Mouse (Mus musculus) neural tube, embryonic 13.5 days (tissue): Measurements from ENCODE around the gene Grm7. TPM values are rescaled to one million over a fixed set of nuclear protein-coding genes. Genes with fewer than 3 reads are reported as not detected.

Source experiments
- ATAC-seq: fragments of 200-750 bp; cut with Nextera tagmentation; 2 replicates; pipeline ENCODE4 v1.8.0; 2017; ENCODE audit warnings: low read depth, mild to moderate bottlenecking, moderate TSS enrichment, moderate library complexity
- H3K27ac ChIP-seq: fragments of 300-500 bp; sonication (generic); replicated peaks from 2 replicates; pipeline ENCODE4 v1.5.1; 2015; ENCODE audit warnings: moderate library complexity, mild to moderate bottlenecking, inconsistent platforms
- H3K27me3 ChIP-seq: fragments of 300-500 bp; sonication (generic); 2 replicates; pipeline ENCODE4 v1.6.1; 2015; ENCODE audit warnings: mild to moderate bottlenecking, inconsistent platforms
- H3K36me3 ChIP-seq: fragments of 300-500 bp; sonication (generic); 2 replicates; pipeline ENCODE4 v1.6.1; 2015; ENCODE audit warnings: mild to moderate bottlenecking, inconsistent platforms
- H3K4me1 ChIP-seq: fragments of 300-500 bp; sonication (generic); replicated peaks from 2 replicates; pipeline ENCODE4 v1.6.1; 2015; ENCODE audit warnings: inconsistent platforms
- H3K4me2 ChIP-seq: fragments of 300-500 bp; sonication (generic); 2 replicates; pipeline ENCODE4 v1.6.1; 2015; ENCODE audit warnings: inconsistent platforms, mild to moderate bottlenecking, moderate library complexity
- H3K4me3 ChIP-seq: fragments of 300-500 bp; sonication (generic); 2 replicates; pipeline ENCODE4 v1.5.1; 2015; ENCODE audit warnings: mild to moderate bottlenecking, inconsistent platforms
- H3K9ac ChIP-seq: fragments of 300-500 bp; sonication (generic); 2 replicates; pipeline ENCODE4 v1.6.1; 2015; ENCODE audit warnings: moderate library complexity, mild to moderate bottlenecking, inconsistent platforms
- H3K9me3 ChIP-seq: fragments of 300-500 bp; sonication (generic); 2 replicates; pipeline ENCODE4 v1.6.1; 2016; ENCODE audit warnings: inconsistent platforms
- WGBS: fragments of 180-500 bp; shearing (Covaris S2); methylation state at CpG from one replicate; pipeline ENCODE4 v1.1.7; 2015; 5-methylcytosine and 5-hydroxymethylcytosine counted together
- polyA plus RNA-seq: library from polyadenylated mRNA; unstranded; fragments of >200 nt; fragmentation: Nextera tagmentation; extraction: Ambion mirVana; gene quantifications from 2 replicates; pipeline ENCODE4 v1.2.1, GENCODE M21; 2015

The Grm7 gene
- 15.4 and 15.7 TPM in 2 replicates for polyA plus RNA-seq

DNA sequence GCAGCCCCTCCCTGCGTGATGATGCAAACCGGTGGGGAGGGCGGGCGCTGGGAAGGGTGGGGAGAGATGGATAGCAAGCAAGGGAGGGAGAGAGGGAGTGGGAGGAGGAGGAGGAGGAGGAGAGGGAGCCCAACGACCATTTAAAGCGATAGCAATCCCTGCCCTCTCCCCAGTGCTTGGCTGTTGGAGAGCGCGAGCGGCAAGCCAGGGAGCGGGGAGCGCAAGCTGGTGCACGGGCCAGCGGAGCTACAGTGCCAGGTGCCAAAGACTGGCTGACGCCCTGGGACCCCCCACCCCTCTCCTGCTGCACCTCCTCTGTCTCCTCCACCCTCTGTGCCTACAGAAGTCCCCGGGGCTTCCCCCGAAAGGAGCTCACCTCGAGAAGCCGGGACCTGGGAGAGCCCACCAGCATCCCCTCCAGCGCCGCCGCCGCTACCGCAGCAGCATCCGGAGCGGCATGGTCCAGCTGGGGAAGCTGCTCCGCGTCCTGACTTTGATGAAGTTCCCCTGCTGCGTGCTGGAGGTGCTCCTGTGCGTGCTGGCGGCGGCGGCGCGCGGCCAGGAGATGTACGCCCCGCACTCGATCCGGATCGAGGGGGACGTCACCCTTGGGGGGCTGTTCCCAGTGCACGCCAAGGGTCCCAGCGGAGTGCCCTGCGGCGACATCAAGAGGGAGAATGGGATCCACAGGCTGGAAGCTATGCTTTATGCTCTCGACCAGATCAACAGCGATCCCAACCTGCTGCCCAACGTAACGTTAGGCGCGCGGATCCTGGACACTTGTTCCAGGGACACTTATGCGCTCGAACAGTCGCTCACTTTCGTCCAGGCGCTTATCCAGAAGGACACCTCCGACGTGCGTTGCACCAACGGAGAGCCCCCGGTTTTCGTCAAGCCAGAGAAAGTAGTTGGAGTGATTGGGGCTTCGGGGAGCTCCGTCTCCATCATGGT, at the start of gene Grm7:
Gene Grm7 (plus strand): TSS at position 171 of the 951 bp plus-strand sequence.
- Histone ChIP-seq H3K27ac (peak within 1 kb of the TSS; percentile 78), H3K4me2 (peak within 1 kb of the TSS; percentile 92), H3K9me3 (no peaks in the 10 kb centered on the region), H3K27me3 (peaks cover 45% of the 10 kb centered on the region), H3K4me3 (peak within 1 kb of the TSS; percentile 70), H3K36me3 (no peaks in the 10 kb centered on the region), H3K4me1 (peaks cover 36% of the 10 kb centered on the region), H3K9ac (peak within 1 kb of the TSS; percentile 79)
- peak; percentile 92 for ATAC-seq
- 1% methylated on average over 64 of the region's 65 CpGs for whole genome bisulfite sequencing

DNA sequence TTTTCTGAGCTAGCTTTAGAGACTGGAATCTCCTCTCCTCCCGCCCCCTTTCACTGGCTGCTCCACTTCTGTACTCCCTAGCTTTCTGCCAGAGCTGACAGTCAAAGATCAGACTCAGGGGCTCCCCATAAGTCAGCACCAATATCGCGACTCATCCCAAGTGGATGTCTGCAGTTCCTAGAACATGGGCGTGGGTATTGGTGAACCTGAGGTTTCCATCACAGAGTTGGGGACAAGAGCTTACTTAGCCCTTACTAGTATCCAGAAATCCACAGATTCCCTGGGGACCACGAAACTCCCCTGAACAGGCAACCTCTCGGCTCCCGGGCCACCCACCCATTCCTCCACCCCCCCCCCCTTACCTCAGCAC, 355 bp upstream of the Grm7 start:
- H3K4me2 ChIP-seq = peak overlapping the region; percentile 92
- 2% methylated on average over 7 of the region's 7 CpGs for WGBS
- H3K36me3 ChIP-seq = no peaks in the 10 kb centered on the region
- peak overlapping the region; percentile 78; the same call in 1 of the 2 replicates for H3K27ac ChIP-seq
- peaks cover 36% of the 10 kb centered on the region for H3K4me1 ChIP-seq
- H3K9ac ChIP-seq = peak overlapping the region; percentile 79
- peak; percentile 34; the same call in 1 of the 2 replicates for ATAC-seq
- H3K9me3 ChIP-seq = no peaks in the 10 kb centered on the region
- H3K27me3 ChIP-seq = peaks cover 45% of the 10 kb centered on the region
- peak overlapping the region; percentile 70 for H3K4me3 ChIP-seq

DNA sequence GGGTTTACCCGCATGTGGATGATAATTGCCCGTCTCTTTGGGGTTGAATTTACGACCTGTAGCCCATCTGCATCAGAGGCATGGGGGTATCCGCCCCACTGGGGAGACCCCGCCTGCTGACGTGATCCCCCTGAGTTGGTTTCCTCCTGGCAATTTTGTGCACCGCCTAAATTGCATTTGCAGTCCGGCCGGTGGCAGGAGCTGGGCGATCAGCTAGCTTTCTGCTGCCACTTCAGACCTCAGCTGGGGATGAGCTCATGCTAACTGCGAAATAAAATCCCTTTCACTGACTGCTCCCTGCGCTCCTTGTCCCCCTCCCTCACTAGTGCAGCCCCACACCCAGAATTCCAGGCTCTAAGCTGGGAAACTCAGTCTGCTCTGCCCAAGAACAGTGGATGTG, 1.5 kb downstream of the Grm7 start:
- Histone ChIP-seq H3K36me3 (no peaks in the 10 kb centered on the region), H3K4me1 (peaks cover 36% of the 10 kb centered on the region), H3K27ac (peak overlapping the region; percentile 18; the same call in 1 of the 2 replicates), H3K4me3 (peak overlapping the region; percentile 70), H3K27me3 (peaks cover 45% of the 10 kb centered on the region), H3K9me3 (no peaks in the 10 kb centered on the region), H3K4me2 (peak overlapping the region; percentile 92), H3K9ac (peak overlapping the region; percentile 79)
- WGBS = under 1% methylated on average over 12 of the region's 12 CpGs
- ATAC-seq = no peak

DNA sequence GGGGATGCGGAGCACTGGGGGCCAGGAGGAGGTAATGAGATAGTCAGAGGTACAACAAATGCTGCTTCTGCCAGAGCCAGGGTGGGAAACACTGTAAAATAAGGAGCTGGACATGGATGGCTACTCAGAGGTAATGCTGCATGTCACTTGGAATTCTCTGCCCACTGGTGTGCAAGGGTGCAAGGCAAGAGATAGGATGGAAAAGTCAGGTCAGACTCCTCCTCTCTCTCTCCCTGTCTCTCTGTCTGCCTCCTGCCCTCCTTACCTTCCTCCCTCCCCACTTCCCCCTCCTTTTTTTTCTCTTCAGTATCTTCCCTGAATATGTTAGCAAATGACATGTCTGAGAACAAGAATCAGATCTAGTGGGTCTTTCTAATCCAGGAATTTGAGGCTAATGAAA, 3.8 kb downstream of the Grm7 start:
- Histone ChIP-seq H3K36me3 (no peaks in the 10 kb centered on the region), H3K9me3 (no peaks in the 10 kb centered on the region), H3K4me1 (peaks cover 40% of the 10 kb centered on the region), H3K4me3 (peak overlapping the region; percentile 15), H3K9ac (peak overlapping the region; percentile 18; the same call in 1 of the 2 replicates), H3K27me3 (peaks cover 38% of the 10 kb centered on the region), H3K27ac (no peak overlapping the region), H3K4me2 (peak overlapping the region; percentile 92)
- ATAC-seq = no peak
- WGBS = 92% methylated on average over 1 of the region's 1 CpGs

DNA sequence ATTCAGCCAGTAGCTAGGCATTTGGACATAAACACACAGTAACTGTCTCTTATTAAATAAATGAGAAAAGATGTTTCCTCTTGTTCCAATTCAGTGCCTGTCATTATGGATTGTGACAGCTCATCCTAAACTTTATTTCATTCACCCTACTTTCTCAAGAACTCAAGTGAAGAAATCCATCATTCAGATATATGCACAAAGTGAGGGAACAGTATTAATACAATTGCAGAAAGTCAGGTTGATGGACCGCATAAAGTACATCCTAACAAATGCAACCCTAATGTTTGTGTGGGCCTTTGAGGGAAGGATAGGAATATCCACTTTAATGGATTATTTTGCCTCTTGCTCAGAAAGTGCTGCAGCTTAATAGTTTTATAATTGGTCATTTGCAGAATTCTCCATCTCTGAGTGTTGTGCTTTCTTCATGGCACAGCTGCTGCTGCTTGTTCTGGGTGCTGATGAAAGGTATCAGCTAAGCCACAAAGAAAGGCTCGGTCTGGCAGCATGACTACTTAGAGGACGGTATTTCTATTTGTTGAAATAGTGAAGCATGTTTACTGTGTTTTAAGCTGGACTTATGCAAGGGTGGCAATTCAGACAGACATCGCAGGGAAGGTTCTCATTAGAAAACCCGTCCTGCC, 8.1 kb downstream of the Grm7 start:
- H3K4me2 ChIP-seq = no peak overlapping the region
- peaks cover 3% of the 10 kb centered on the region; the same call in 1 of the 2 replicates for H3K27me3 ChIP-seq

DNA sequence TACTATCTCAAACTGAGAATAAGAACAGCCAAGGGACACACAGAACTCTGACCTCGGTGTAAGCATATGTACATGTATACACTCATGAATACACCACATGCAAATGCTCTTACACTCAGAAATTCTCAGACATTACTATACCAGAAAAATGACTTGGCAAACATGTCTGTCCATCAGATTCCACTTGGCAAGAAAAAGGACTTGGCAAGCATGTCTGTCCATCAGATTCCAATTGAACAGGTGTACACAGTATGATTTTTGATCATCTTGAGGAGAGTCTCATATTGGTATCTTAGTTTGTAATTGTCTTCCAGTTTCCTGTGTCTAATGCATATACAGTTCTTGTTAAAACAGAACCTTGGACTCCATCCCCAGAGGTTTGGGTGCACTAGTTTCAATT, 19.1 kb downstream of the Grm7 start:
- 92% methylated on average over 1 of the region's 1 CpGs for WGBS
- ATAC-seq = no peak
- Histone ChIP-seq H3K4me1 (no peaks in the 10 kb centered on the region), H3K27me3 (no peaks in the 10 kb centered on the region), H3K4me2 (no peak overlapping the region), H3K4me3 (no peak overlapping the region), H3K9me3 (no peaks in the 10 kb centered on the region), H3K27ac (no peak overlapping the region), H3K9ac (no peak overlapping the region), H3K36me3 (no peaks in the 10 kb centered on the region)

More for the DNA sequence above, 8.1 kb downstream of the Grm7 start:
- WGBS = 82% methylated on average over 5 of the region's 5 CpGs
- H3K36me3 ChIP-seq = no peaks in the 10 kb centered on the region
- ATAC-seq = no peak
- no peak overlapping the region for H3K4me3 ChIP-seq
- no peaks in the 10 kb centered on the region for H3K9me3 ChIP-seq
- no peak overlapping the region for H3K9ac ChIP-seq
- H3K4me1 ChIP-seq = peaks cover 9% of the 10 kb centered on the region; the same call in 1 of the 2 replicates
- no peak overlapping the region for H3K27ac ChIP-seq

DNA sequence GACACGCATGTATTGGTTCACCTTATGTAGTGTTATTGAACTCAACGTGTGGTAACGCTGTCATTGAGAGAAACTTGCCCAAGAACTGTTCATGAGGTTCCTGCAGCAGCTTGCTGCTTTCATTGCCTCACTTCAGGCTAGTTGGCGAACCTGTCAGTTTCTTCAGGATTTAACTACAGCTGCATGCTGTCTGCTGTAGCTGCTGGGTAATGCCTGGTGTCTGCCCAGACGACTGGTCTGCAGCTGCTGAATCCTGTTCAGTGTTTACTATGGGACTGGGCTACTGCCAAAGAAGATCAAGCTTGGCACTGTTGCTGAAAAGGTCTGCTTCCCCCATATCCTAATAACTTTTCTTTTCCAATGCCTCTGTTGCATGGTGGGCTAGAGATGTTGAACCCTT, 23.1 kb downstream of the Grm7 start:
- no peak for ATAC-seq
- H3K36me3 ChIP-seq = no peaks in the 10 kb centered on the region
- no peaks in the 10 kb centered on the region for H3K4me1 ChIP-seq
- H3K27ac ChIP-seq = no peak overlapping the region
- no peak overlapping the region for H3K9ac ChIP-seq
- H3K4me2 ChIP-seq = no peak overlapping the region
- no peaks in the 10 kb centered on the region for H3K9me3 ChIP-seq
- H3K27me3 ChIP-seq = no peaks in the 10 kb centered on the region
- 74% methylated on average over 5 of the region's 5 CpGs for WGBS
- H3K4me3 ChIP-seq = no peak overlapping the region

DNA sequence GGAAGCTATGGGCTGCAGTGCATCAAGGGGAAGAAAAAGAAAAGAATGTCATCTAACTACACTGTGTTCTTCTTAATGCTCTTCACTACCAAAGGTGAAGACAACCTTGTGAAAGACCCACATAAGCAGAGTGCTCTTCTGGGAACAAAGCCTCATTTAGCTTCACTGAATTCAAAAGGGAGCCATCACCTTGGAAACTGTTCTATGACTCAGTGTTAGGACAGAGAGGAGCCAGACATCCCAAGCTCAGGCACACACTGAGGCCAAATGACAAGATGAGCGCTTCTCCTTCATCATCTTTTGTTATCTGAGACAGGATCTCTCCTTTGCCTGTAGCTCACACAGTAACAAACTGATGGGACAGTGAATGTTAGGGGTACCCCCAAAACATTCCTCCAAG, 45.6 kb downstream of the Grm7 start:
- H3K4me3 ChIP-seq = no peak overlapping the region
- ATAC-seq = no peak
- no peaks in the 10 kb centered on the region for H3K4me1 ChIP-seq
- no peaks in the 10 kb centered on the region for H3K27me3 ChIP-seq
- no peak overlapping the region for H3K9ac ChIP-seq
- 77% methylated on average over 1 of the region's 1 CpGs for WGBS
- no peaks in the 10 kb centered on the region for H3K36me3 ChIP-seq
- no peak overlapping the region for H3K27ac ChIP-seq
- no peak overlapping the region for H3K4me2 ChIP-seq
- H3K9me3 ChIP-seq = no peaks in the 10 kb centered on the region

DNA sequence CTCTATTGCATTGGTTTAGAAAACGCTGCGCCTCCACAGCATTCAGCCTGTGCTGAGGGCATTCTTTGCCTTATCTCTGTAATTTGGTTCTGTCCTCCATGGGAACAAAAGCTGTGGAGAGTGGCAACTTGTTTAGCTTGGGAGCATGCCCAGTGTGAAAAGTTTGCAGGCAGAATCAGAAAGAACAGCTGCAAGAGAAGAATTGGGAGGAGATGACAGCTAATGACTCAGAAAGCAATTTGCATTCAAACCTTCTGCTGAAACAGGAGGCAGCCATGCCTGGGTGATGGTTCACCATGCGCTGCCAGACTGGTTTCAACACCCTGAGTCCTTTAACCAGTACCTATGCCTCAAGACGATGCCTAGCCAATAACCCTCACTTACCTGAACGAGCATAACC, 64.4 kb downstream of the Grm7 start:
- Histone ChIP-seq H3K4me1 (no peaks in the 10 kb centered on the region), H3K27ac (no peak overlapping the region), H3K36me3 (no peaks in the 10 kb centered on the region), H3K4me2 (no peak overlapping the region), H3K9ac (no peak overlapping the region), H3K27me3 (no peaks in the 10 kb centered on the region), H3K9me3 (no peaks in the 10 kb centered on the region), H3K4me3 (no peak overlapping the region)
- 83% methylated on average over 5 of the region's 5 CpGs for WGBS
- ATAC-seq = no peak

DNA sequence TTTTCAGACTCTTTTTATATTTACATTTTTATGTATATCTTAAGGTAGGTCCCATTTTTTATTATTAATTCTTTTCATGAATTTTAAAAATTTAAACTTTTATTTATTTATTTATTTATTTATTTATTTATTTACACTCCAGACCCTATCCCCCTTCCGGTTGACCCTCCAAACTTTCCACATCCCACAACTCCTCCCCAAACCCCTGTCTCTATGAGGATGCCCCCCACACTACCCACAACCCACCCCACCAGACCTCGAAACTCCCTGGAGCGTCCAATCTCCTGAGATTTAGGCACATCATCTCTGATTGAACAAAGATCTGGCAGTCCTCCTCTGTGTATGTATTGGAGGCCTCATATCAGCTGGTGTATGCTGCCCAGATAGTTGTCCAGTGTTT, 69.6 kb downstream of the Grm7 start:
- Histone ChIP-seq H3K4me1 (no peaks in the 10 kb centered on the region), H3K9ac (no peak overlapping the region), H3K27ac (no peak overlapping the region), H3K4me3 (no peak overlapping the region), H3K9me3 (no peaks in the 10 kb centered on the region), H3K27me3 (no peaks in the 10 kb centered on the region), H3K36me3 (no peaks in the 10 kb centered on the region), H3K4me2 (no peak overlapping the region)
- WGBS = 96% methylated on average over 3 of the region's 3 CpGs
- no peak for ATAC-seq

DNA sequence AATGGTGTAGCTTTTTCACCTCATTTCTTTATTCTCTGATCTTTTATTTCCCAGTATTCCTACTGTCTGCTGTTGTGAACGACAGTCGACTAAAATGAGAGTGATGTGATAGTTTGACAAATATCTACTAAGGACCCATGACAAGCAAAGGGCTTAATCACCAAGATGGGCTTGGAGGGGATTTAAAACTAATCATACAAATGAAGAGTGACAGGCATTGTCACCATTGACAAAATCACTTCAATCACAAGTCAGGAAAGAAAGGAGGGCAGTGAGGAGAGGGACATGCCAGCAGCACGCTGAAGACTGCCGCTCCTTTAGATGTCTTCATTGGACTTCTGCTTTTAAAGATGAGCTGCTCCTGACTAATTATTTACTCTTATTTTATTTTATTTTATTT, 78.0 kb downstream of the Grm7 start:
- H3K27me3 ChIP-seq = no peaks in the 10 kb centered on the region
- no peak overlapping the region for H3K4me3 ChIP-seq
- no peaks in the 10 kb centered on the region for H3K4me1 ChIP-seq
- no peaks in the 10 kb centered on the region for H3K9me3 ChIP-seq
- WGBS = 93% methylated on average over 4 of the region's 4 CpGs
- no peaks in the 10 kb centered on the region for H3K36me3 ChIP-seq
- no peak overlapping the region for H3K9ac ChIP-seq
- H3K4me2 ChIP-seq = no peak overlapping the region
- no peak overlapping the region for H3K27ac ChIP-seq
- ATAC-seq = no peak

DNA sequence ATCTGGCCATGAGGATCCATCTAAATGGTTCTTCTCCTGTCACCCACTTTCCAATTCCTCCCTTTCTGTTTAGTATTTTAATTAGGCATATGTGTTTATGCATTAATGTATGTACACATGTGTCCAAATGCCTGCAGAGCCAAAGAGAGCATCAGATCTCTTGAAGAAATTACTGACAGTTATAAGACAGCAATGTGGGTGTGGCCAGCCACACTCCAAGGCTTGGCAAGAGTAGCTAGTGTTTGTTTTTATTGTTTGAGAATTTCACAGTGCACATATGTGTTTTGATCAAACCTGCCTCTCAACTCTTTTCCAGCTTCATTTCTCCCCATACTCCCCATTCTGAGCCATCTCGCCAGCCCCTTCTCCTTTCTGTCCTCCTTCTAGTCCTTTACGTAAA, 88.5 kb downstream of the Grm7 start:
- Histone ChIP-seq H3K9me3 (no peaks in the 10 kb centered on the region), H3K36me3 (no peaks in the 10 kb centered on the region), H3K27me3 (no peaks in the 10 kb centered on the region), H3K9ac (no peak overlapping the region), H3K4me2 (no peak overlapping the region), H3K27ac (no peak overlapping the region), H3K4me1 (no peaks in the 10 kb centered on the region), H3K4me3 (no peak overlapping the region)
- WGBS = 92% methylated on average over 2 of the region's 2 CpGs
- ATAC-seq = no peak
